Mouse (Mus musculus): ENCODE measurements at regions not wholly inside any gene's neighbourhood (a gene's known extent, or its start where the extent isn't known, plus 50 kb on each side); places are given as distances from the start of the nearest gene placed in this dataset.

- TF ChIP-seq CTCF (IDR thresholded peaks at IDR 0.05; ENCODE audit: low read depth, low read length) (no peak), POLR2A (IDR thresholded peaks at IDR 0.05; ENCODE audit: insufficient read depth, low read length) (no peak)
Measured at GRCm38 (mm10) chr9:61549692-61550241, 177.6 kb downstream of the Tle3 start.
